Mouse (Mus musculus) kidney, postnatal 0 days (tissue): ENCODE measurements around the gene Snrpa1. TPM values are rescaled to one million over a fixed set of nuclear protein-coding genes. Genes with fewer than 3 reads are reported as not detected.

Experiments used
- ATAC-seq: fragments of 200-750 bp; cut with Nextera tagmentation; replicated peaks from 2 replicates; pipeline ENCODE4 v1.8.0; 2017; ENCODE audit warnings: low read depth, moderate number of reproducible peaks, moderate TSS enrichment, moderate library complexity; ENCODE audit not compliant: low FRiP score
- DNase-seq: peaks from one replicate; pipeline ENCODE4 v3.0.0-alpha.2; 2016; ENCODE audit warnings: low spot score
- H3K27ac ChIP-seq: fragments of 300-500 bp; sonication (generic); 2 replicates; pipeline ENCODE4 v1.5.1; 2014; ENCODE audit warnings: mild to moderate bottlenecking
- H3K27me3 ChIP-seq: fragments of 300-500 bp; sonication (generic); 2 replicates; pipeline ENCODE4 v1.6.1; 2014; ENCODE audit warnings: low read length, mixed read lengths; ENCODE audit not compliant: insufficient read depth
- H3K36me3 ChIP-seq: fragments of 300-500 bp; sonication (generic); 2 replicates; pipeline ENCODE4 v1.6.1; 2014; ENCODE audit warnings: low read length, mixed read lengths; ENCODE audit not compliant: insufficient read depth
- H3K4me1 ChIP-seq: fragments of 300-500 bp; sonication (generic); replicated peaks from 2 replicates; pipeline ENCODE4 v1.6.1; 2014; ENCODE audit warnings: antibody characterized with exemption, low read length, mixed read lengths; ENCODE audit not compliant: insufficient read depth
- H3K4me2 ChIP-seq: fragments of 300-500 bp; sonication (generic); 2 replicates; pipeline ENCODE4 v1.6.1; 2014; ENCODE audit warnings: mild to moderate bottlenecking, low read length, moderate library complexity, mixed read lengths
- H3K4me3 ChIP-seq: fragments of 300-500 bp; sonication (generic); replicated peaks from 2 replicates; pipeline ENCODE4 v1.5.1; 2014; ENCODE audit warnings: low read depth, low read length
- H3K9ac ChIP-seq: fragments of 300-500 bp; sonication (generic); 2 replicates; pipeline ENCODE4 v1.6.1; 2014; ENCODE audit warnings: low read depth, low read length
- H3K9me3 ChIP-seq: fragments of 300-500 bp; sonication (generic); replicated peaks from 2 replicates; pipeline ENCODE4 v1.6.1; 2016; ENCODE audit warnings: low read length, inconsistent platforms, mixed read lengths
- CTCF ChIP-seq: IDR thresholded peaks from 2 replicates; pipeline ENCODE4 v1.5.1; 2016; ENCODE audit warnings: antibody characterized with exemption, low read depth, mild to moderate bottlenecking, moderate library complexity
- WGBS: fragments of 180-500 bp; shearing (Covaris S2); extraction: QIAGEN DNeasy Blood & Tissue Kit; methylation state at CpG from one replicate; pipeline ENCODE4 v1.1.7; 2014; 5-methylcytosine and 5-hydroxymethylcytosine counted together
- polyA plus RNA-seq: library from polyadenylated mRNA; unstranded; fragments of >200 nt; fragmentation: Nextera tagmentation; extraction: Ambion mirVana; gene quantifications from 2 replicates; pipeline ENCODE4 v1.2.1, GENCODE M21; 2015

Snrpa1 gene
- polyA plus RNA-seq, 1 experiment from 2014 or later: 114 TPM

DNA sequence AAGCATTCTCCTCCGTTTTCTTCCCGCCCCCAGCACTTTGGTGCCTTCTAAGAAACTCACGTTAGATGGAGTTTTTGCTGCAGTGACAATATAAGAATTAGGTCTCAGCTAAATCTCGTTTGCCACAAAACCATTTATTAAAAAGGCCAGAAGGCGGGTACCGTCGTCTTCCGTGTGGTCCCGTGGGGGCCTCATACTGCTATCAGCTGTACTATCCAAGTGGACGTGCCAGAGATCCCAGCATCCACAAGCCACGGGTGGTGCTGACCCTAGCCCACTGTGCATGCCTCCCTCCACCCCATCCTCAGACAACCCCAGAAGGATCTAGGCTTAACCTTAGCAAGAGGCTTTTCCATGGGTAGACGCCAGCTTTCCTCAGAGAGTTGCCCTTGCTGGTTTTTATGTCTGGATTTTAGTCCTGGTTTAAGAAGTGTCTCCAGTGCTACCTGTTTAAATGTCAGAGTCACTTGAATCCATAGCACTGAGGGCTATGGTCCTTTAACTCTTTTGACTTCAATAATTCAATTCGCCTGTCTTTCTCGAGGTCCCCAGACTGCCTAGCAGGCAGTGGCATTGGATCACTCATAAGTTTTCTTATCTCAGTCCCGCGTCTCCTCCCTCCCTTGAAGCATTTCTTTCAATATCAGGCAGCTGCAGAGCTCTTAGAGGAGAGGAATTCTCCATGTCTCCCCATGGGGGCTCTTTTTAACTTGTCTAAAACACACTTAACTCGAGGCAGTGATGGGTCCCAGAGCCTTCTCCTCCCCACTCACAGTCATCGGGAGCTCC lies 18.6 kb upstream of the Snrpa1 start:
- WGBS: 73% methylated on average over 18 of the region's 18 CpGs

GRCm38 (mm10) chr7:66043552-66044459 lies 15.0 kb upstream of the Snrpa1 start, which contains the start of gene Gm45213:
TSS of gene Gm45213 (plus strand) at chr7:66043602.
- DNase-seq (no peak), ATAC-seq (no peak)
- Histone ChIP-seq H3K36me3 (no peaks in the 10 kb centered on the region), H3K27me3 (no peaks in the 10 kb centered on the region), H3K27ac (no peak within 1 kb of the TSS), H3K4me1 (no peaks in the 10 kb centered on the region), H3K9me3 (no peaks in the 10 kb centered on the region), H3K4me3 (no peak within 1 kb of the TSS), H3K4me2 (no peak within 1 kb of the TSS), H3K9ac (no peak within 1 kb of the TSS)
- TF ChIP-seq CTCF: no peak
- 57% methylated on average over 10 of the region's 10 CpGs for WGBS

More for the DNA sequence above, 18.6 kb upstream of the Snrpa1 start:
- ATAC-seq: no peak
- no peak for DNase-seq
- no peak for TF ChIP-seq CTCF
- no peaks in the 10 kb centered on the region for H3K36me3 ChIP-seq
- no peak overlapping the region for H3K4me2 ChIP-seq
- no peak overlapping the region for H3K4me3 ChIP-seq
- no peak overlapping the region for H3K27ac ChIP-seq
- H3K27me3 ChIP-seq: no peaks in the 10 kb centered on the region
- no peak overlapping the region for H3K9ac ChIP-seq
- H3K4me1 ChIP-seq: no peaks in the 10 kb centered on the region
- H3K9me3 ChIP-seq: no peaks in the 10 kb centered on the region

GRCm38 (mm10) chr7:66044617-66045016 lies 14.2 kb upstream of the Snrpa1 start:
- Histone ChIP-seq H3K27me3 (no peaks in the 10 kb centered on the region), H3K4me2 (no peak overlapping the region), H3K9me3 (no peaks in the 10 kb centered on the region), H3K4me3 (no peak overlapping the region), H3K9ac (no peak overlapping the region), H3K27ac (no peak overlapping the region), H3K36me3 (no peaks in the 10 kb centered on the region), H3K4me1 (no peaks in the 10 kb centered on the region)
- DNase-seq (peak; percentile 18), ATAC-seq (no peak)
- 43% methylated on average over 9 of the region's 9 CpGs for WGBS
- TF ChIP-seq CTCF: no peak

DNA sequence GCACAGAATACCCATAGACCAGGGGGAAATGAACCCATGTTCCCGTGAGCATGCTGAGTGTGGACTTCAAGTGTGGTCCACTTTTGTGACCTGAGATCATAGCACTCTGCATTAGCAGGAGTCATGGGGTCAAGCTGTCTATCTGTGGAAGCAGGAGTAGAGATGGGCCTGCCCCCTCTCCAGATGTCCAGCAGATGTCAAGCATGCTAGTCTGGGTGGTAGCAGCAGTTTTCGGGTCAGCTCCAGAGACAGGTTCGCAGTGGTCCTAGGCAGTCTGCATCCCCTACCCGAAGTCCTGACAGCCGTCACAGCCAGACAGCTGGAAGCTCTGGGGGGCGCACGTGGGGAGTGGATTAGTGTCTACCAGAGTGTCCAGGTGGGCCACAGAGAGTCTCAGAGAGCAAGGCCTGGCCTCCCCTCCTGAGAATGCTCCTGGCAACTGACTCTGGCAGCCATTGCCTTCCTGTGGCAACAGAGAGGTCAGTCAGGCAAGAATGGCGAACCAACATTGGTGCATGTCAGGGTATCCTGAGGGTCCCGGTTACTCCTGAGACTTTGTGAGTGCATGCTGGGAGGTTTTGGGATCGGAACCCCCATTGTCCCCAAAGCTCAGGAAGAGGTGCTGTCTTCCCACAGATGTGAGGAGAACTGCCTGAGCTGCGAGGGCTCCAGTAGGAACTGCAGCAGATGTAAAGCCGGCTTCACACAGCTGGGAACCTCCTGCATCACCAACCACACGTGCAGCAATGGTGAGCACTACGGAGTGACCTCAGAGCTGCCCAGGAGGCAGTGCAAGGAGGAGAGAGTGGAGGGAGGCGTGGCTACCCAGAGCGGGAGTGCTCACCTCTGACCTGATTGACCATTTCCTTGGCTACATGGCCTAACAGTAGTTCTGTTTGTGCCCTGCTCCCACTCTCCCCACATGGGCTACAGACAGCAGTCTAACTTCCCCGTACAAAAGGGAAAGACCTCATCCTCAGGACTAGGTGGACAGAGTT lies 11.6 kb upstream of the Snrpa1 start:
- no peak overlapping the region for H3K4me3 ChIP-seq
- DNase-seq (no peak), ATAC-seq (no peak; the same call in 1 of the 2 replicates)
- 59% methylated on average over 17 of the region's 17 CpGs for WGBS
- H3K9ac ChIP-seq: no peak overlapping the region
- H3K36me3 ChIP-seq: no peaks in the 10 kb centered on the region
- H3K4me2 ChIP-seq: no peak overlapping the region
- no peak overlapping the region for H3K27ac ChIP-seq
- TF ChIP-seq CTCF: no peak
- no peaks in the 10 kb centered on the region for H3K4me1 ChIP-seq
- no peaks in the 10 kb centered on the region for H3K9me3 ChIP-seq
- no peaks in the 10 kb centered on the region for H3K27me3 ChIP-seq

- DNase-seq: no peak
- WGBS: 64% methylated on average over 4 of the region's 4 CpGs
- H3K9ac ChIP-seq: no peak overlapping the region
- no peak for ATAC-seq
- H3K27ac ChIP-seq: no peak overlapping the region
- no peak overlapping the region for H3K4me3 ChIP-seq
- no peaks in the 10 kb centered on the region for H3K36me3 ChIP-seq
- no peaks in the 10 kb centered on the region for H3K27me3 ChIP-seq
- no peak for TF ChIP-seq CTCF
- H3K4me1 ChIP-seq: no peaks in the 10 kb centered on the region
- H3K9me3 ChIP-seq: no peaks in the 10 kb centered on the region
- H3K4me2 ChIP-seq: no peak overlapping the region
Observed at GRCm38 (mm10) chr7:66047975-66048374, 10.8 kb upstream of the Snrpa1 start.
